In the genomic region with DNA sequence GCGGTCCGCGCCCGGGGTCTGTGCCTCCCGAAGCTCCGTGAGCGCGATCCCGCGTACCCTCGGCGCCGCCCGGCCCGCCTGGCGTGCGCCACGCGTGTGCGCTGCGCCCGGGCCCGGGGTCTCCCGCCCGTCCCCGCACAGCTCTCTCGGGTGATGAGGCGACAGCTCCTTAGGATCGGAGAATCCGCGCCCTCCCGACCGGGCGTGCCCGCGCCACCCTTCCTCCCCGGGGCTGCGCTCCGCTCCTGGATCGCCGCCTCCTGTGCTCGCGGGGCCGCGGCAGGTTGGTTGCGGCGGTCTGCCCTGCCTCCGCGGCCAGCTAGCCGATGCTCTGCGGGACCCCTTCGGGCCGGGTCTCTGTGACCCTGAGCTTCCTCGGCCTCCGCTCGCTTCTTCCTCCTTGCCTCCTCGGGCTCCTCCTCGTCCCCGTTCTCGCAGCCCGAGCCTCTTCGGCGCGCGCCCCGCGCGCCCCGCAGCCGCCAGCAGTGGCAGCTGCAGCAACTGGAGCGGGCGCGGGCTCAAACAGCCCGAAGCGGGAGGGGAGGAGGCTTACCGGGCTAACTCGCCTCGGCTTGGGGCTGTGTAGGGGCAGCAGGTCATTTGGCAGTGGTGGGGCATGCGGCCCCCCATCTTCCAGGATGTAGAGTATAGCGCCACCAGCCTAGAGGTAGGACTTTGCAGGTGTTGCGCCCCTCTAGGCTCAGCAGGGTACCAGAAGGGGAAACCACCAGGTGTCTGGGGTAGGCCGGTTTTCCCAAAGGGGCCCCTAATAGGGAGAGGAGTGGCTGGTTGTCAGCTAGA, we compare ENCODE assay signal across 8 mouse cellular contexts. TPM values are rescaled to one million over a fixed set of nuclear protein-coding genes. Genes with fewer than 3 reads are reported as not detected.
A peak's percentile ranks its signal among the peaks of the same experiment; 100 is the strongest.
DNase-seq lines count a peak whose midpoint lies in the region; ATAC-seq and TF ChIP-seq lines count a peak whose summit lies in the region.

No protein-coding gene starts in this region.

- WGBS in embryonic facial prominence, embryonic 11.5 days = under 1% methylated on average over 45 of the region's 82 CpGs
- WGBS in heart, embryonic 14.5 days = 1% methylated on average over 64 of the region's 82 CpGs
- WGBS in liver, embryonic 14.5 days (ENCODE audit: insufficient replicate concordance) = under 1% methylated on average over 82 of the region's 82 CpGs

- peak overlapping the region; percentile 5 for H3K4me3 ChIP-seq in megakaryocyte, embryonic 14.5 days (replicated peaks)
- peak overlapping the region; percentile 77 for H3K4me3 ChIP-seq in embryonic facial prominence, embryonic 11.5 days (ENCODE audit: low read depth, low read length)
- H3K4me3 ChIP-seq in heart, embryonic 14.5 days (ENCODE audit: control insufficient read depth in 1 of 2, insufficient read depth in 1 of 2, low read depth in 1 of 2, low read length in 2 of 2) = peak overlapping the region; percentile 64 to 71
- H3K4me3 ChIP-seq in liver, embryonic 14.5 days (ENCODE audit: insufficient read depth in 1 of 2, low read depth in 2 of 2, low read length in 2 of 2) = peak overlapping the region; percentile 7 to 15

- H3K4me2 ChIP-seq in embryonic facial prominence, embryonic 11.5 days (ENCODE audit: low read depth, low read length) = peak overlapping the region; percentile 99
- peak overlapping the region; percentile 100 for H3K4me2 ChIP-seq in heart, embryonic 14.5 days (ENCODE audit: low read length)
- H3K4me2 ChIP-seq in liver, embryonic 14.5 days (ENCODE audit: low read depth) = peak overlapping the region; percentile 53

- peaks cover 4% of the 10 kb centered on the region for H3K4me1 ChIP-seq in megakaryocyte, embryonic 14.5 days
- no peaks in the 10 kb centered on the region for H3K4me1 ChIP-seq in embryonic facial prominence, embryonic 11.5 days (ENCODE audit: control insufficient read depth, insufficient read depth, low read length)
- H3K4me1 ChIP-seq in heart, embryonic 14.5 days (ENCODE audit: control insufficient read depth in 2 of 2, insufficient read depth in 2 of 2, low read length in 2 of 2) = peaks cover 0 to 11% of the 10 kb centered on the region in 2 experiments; a peak in 1 of 4 replicates
- no peaks in the 10 kb centered on the region for H3K4me1 ChIP-seq in liver, embryonic 14.5 days (replicated peaks; ENCODE audit: control insufficient read depth in 2 of 2, insufficient read depth in 2 of 2, low read length in 1 of 2)

- peaks cover 53% of the 10 kb centered on the region for H3K27me3 ChIP-seq in megakaryocyte, embryonic 14.5 days (replicated peaks)
- peaks cover 42% of the 10 kb centered on the region for H3K27me3 ChIP-seq in embryonic facial prominence, embryonic 11.5 days (ENCODE audit: control insufficient read depth, insufficient read depth, low read length)
- H3K27me3 ChIP-seq in heart, embryonic 14.5 days (ENCODE audit: control insufficient read depth, insufficient read depth, low read length) = peaks cover 97% of the 10 kb centered on the region
- H3K27me3 ChIP-seq in liver, embryonic 14.5 days (ENCODE audit: control insufficient read depth, insufficient read depth, low read length) = peaks cover 41% of the 10 kb centered on the region

- TF ChIP-seq EP300 in liver, embryonic 14.5 days (IDR thresholded peaks at IDR 0.05; ENCODE audit: low read depth) = no peak

- no peak for TF ChIP-seq CTCF in liver, embryonic 14.5 days (IDR thresholded peaks at IDR 0.05; ENCODE audit: low read depth)

- H3K36me3 ChIP-seq in megakaryocyte, embryonic 14.5 days (replicated peaks; ENCODE audit: low read length) = no peaks in the 10 kb centered on the region
- no peaks in the 10 kb centered on the region for H3K36me3 ChIP-seq in embryonic facial prominence, embryonic 11.5 days (replicated peaks; ENCODE audit: control insufficient read depth, insufficient read depth, low read depth, low read length)
- no peaks in the 10 kb centered on the region for H3K36me3 ChIP-seq in heart, embryonic 14.5 days (ENCODE audit: control insufficient read depth, insufficient read depth, low read length)
- H3K36me3 ChIP-seq in liver, embryonic 14.5 days (replicated peaks; ENCODE audit: control insufficient read depth, insufficient read depth, low read depth) = no peaks in the 10 kb centered on the region

- H3K9me3 ChIP-seq in megakaryocyte, embryonic 14.5 days = no peaks in the 10 kb centered on the region
- no peaks in the 10 kb centered on the region for H3K9me3 ChIP-seq in embryonic facial prominence, embryonic 11.5 days (replicated peaks; ENCODE audit: control insufficient read depth, low read length)
- no peaks in the 10 kb centered on the region for H3K9me3 ChIP-seq in heart, embryonic 14.5 days (ENCODE audit: control insufficient read depth, low read length)
- H3K9me3 ChIP-seq in liver, embryonic 14.5 days (ENCODE audit: control insufficient read depth, low read length) = no peaks in the 10 kb centered on the region

- peak overlapping the region; percentile 66 for H3K9ac ChIP-seq in embryonic facial prominence, embryonic 11.5 days (replicated peaks; ENCODE audit: low read length)
- peak overlapping the region; percentile 61 for H3K9ac ChIP-seq in heart, embryonic 14.5 days (ENCODE audit: low read length)
- no peak overlapping the region for H3K9ac ChIP-seq in liver, embryonic 14.5 days (replicated peaks)

- H3K27ac ChIP-seq in embryonic facial prominence, embryonic 11.5 days (replicated peaks; ENCODE audit: low read depth, low read length) = no peak overlapping the region
- H3K27ac ChIP-seq in heart, embryonic 14.5 days (replicated peaks in 1 of 2; ENCODE audit: control insufficient read depth in 1 of 2, insufficient read depth in 1 of 2, low read depth in 2 of 2, low read length in 2 of 2) = no peak overlapping the region
- no peak overlapping the region for H3K27ac ChIP-seq in liver, embryonic 14.5 days

- no peak for ATAC-seq in megakaryocyte, adult 5-6 weeks (ENCODE audit: poor library complexity, severe bottlenecking)
- peak; percentile 42; the same call in 1 of the 2 replicates for ATAC-seq in embryonic facial prominence, embryonic 11.5 days (replicated peaks; ENCODE audit: insufficient number of reproducible peaks, low FRiP score, low TSS enrichment, low read depth)
- peak; percentile 28 for ATAC-seq in heart, embryonic 14.5 days (ENCODE audit: insufficient number of reproducible peaks, insufficient read depth, low FRiP score, low read depth)
- no peak for ATAC-seq in liver, embryonic 14.5 days (ENCODE audit: insufficient read depth)

- DNase-seq in embryonic facial prominence, embryonic 11.5 days (ENCODE audit: low spot score) = peak; percentile 66
- DNase-seq in kidney, postnatal 14 days = peak; percentile 26
- DNase-seq in liver, embryonic 14.5 days (ENCODE audit: low read depth in 3 of 3, low spot score in 3 of 3) = no peak
- DNase-seq in retina, postnatal 7 days (ENCODE audit: low read depth, low spot score) = peak; percentile 43
- no peak for DNase-seq in c-Kit-positive CD71-positive TER-119-positive erythroid progenitor cells, embryonic 14.5 days (ENCODE audit: low spot score)

RNA-seq across cellular contexts. Expression of a gene that starts 9.6 kb away (rescaled TPM):
- not detected in 2 replicates for polyA plus RNA-seq in megakaryocyte, embryonic 14.5 days (2012; ENCODE audit: insufficient read depth, low replicate concordance)
- not detected in 2 replicates for total RNA-seq in megakaryocyte, adult 5-6 weeks (2015)
- total RNA-seq in megakaryocyte, adult 5-6 weeks (2017) = not detected in 2 replicates
- polyA plus RNA-seq in embryonic facial prominence, embryonic 11.5 days (2014; fragmentation: Nextera tagmentation; extraction: Ambion mirVana) = 0.86 and 0.87 TPM in 2 replicates
- 0.31 and 0.38 TPM in 2 replicates for polyA plus RNA-seq in heart, embryonic 14.5 days (2014; fragmentation: Nextera tagmentation; extraction: Ambion mirVana)
- polyA plus RNA-seq in liver, embryonic 14.5 days (2012; rRNA removed) = 0.01 and 0.03 TPM in 2 replicates
- not detected in 2 replicates for polyA plus RNA-seq in liver, embryonic 14.5 days (2014; fragmentation: Nextera tagmentation; extraction: Ambion mirVana)

Comparison
In these comparisons a context has a peak if more than half of its experiments do, and no peak if none do; other contexts are left out.
1. H3K4me3 ChIP-seq: peak in every context shown above with its lines; median percentile 77 in embryonic facial prominence, embryonic 11.5 days; 68 in heart, embryonic 14.5 days; 11 in liver, embryonic 14.5 days; 5 in megakaryocyte, embryonic 14.5 days.
2. ATAC-seq: peak in embryonic facial prominence, embryonic 11.5 days (single experiment) and heart, embryonic 14.5 days (single experiment); none in megakaryocyte, adult 5-6 weeks (single experiment) and liver, embryonic 14.5 days (single experiment).
3. DNase-seq: peak in embryonic facial prominence, embryonic 11.5 days (single experiment), kidney, postnatal 14 days (single experiment) and retina, postnatal 7 days (single experiment); none in liver, embryonic 14.5 days (0 of 3) and c-Kit-positive CD71-positive TER-119-positive erythroid progenitor cells, embryonic 14.5 days (single experiment).
4. Peak in every context shown above with its lines, with median percentiles within 50 percentile points of each other: H3K4me2 ChIP-seq.